Mouse (Mus musculus): ENCODE results near the gene Sod2.
A peak's percentile ranks its signal among the peaks of the same experiment; 100 is the strongest.
"Not testable (repeated sequence)": the region's sequence is repeated elsewhere in the genome, so short reads cannot be mapped to it uniquely, and the experiment has no call there.

Sod2 gene

GRCm38 (mm10) chr17:13006546-13006945 is at the start of gene Sod2:
Gene Sod2 (plus strand): TSS chr17:13006846.
- DNase-seq (ENCODE audit: low read depth, low spot score): not testable (repeated sequence)

GRCm38 (mm10) chr17:12959377-12959776 is 47.3 kb upstream of the Sod2 start:
- not testable (repeated sequence) for DNase-seq (ENCODE audit: low read depth, low spot score)

DNA sequence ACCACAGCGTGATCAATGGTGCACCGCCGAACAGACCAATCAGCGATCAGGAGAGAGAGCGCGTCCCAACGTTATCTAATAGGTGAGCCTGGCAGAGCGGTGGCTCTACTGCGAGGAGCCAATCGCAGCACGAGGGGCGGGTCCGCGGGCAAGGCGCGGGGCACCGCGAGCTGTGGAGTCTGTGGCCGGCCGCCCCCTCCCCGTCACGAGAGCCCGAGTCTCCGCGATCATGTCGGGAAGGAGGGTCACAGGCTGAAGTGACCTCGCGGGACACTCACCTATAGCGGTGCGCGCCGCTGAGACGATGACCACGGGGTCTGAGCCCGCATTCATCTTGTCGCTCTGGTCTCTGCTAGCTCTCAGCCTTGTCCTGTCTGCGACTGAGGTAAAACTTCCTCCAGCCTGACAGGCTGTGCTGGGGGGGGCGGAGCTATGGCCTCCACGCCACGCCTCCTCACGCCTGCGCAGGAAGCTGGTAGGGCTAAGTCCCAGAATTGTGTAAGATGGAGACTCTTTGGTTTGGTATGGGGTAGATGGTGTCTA is 46.2 kb upstream of the Sod2 start, which contains the start of gene Acat2:
Acat2 (minus strand) TSS at position 417 of the 543 bp plus-strand sequence.
- DNase-seq (ENCODE audit: low read depth, low spot score): peak; percentile 94

DNA sequence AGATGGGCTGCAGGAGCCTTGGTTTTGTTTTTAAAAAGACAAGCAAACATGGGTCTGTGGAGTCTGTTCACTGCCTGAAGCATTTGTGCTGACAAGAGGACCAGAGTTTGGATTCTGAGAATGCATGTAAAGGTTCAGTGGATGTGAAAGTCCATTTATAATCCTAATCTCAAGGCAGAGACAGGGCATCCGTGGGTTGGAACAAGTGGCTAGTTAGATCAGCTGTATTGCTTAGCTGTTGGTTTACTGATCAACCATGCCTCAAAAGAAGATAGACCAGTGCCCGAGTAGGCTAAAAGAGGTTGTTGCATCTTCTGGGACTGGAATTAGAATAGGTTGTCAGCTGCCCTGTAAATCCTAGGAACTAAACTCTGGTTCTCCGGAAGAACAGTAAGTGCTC is 43.2 kb upstream of the Sod2 start:
- no peak for DNase-seq (ENCODE audit: low read depth, low spot score)

GRCm38 (mm10) chr17:12967173-12967572 is 39.5 kb upstream of the Sod2 start:
- no peak for DNase-seq (ENCODE audit: low read depth, low spot score)

GRCm38 (mm10) chr17:12973851-12974250 is 32.8 kb upstream of the Sod2 start:
- DNase-seq (ENCODE audit: low read depth, low spot score): no peak

DNA sequence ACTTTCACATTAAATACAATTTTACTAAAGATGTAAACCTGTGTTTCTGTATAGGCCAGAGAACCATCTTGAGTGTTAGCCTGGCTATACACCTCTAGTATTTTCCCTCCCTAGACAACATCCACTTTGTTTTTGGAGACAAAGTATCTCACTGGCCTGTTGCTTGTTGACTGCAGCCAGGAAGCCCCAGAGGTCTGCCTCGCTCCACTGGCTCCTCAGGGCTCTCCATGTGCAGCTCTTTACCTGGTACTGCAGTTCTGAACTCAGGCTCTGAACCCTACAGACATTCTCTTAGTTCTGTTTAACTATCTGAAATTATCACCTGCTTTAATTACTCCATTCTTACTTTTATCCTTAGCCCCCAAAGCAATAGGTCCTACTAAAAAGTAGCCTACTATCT is 28.1 kb upstream of the Sod2 start:
- no peak for DNase-seq (ENCODE audit: low read depth, low spot score)

GRCm38 (mm10) chr17:12983988-12984387 is 22.7 kb upstream of the Sod2 start:
- no peak for DNase-seq (ENCODE audit: low read depth, low spot score)

DNA sequence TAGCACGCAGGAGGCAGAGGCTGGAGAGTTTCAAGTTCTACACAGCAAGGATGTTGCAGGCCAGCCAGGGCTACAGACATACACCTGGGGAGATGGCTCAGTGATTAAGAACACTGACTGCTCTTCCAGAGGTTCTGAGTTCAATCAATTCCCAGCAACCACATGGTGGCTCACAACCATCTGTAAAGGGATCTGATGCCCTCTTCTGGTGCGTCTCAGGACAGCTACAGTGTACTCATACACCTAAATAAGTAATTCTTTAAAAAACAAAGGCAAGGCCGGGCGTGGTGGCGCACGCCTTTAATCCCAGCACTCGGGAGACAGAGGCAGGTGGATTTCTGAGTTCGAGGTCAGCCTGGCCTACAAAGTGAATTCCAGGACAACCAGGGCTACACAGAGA is 18.6 kb upstream of the Sod2 start:
- DNase-seq (ENCODE audit: low read depth, low spot score): not testable (repeated sequence)

DNA sequence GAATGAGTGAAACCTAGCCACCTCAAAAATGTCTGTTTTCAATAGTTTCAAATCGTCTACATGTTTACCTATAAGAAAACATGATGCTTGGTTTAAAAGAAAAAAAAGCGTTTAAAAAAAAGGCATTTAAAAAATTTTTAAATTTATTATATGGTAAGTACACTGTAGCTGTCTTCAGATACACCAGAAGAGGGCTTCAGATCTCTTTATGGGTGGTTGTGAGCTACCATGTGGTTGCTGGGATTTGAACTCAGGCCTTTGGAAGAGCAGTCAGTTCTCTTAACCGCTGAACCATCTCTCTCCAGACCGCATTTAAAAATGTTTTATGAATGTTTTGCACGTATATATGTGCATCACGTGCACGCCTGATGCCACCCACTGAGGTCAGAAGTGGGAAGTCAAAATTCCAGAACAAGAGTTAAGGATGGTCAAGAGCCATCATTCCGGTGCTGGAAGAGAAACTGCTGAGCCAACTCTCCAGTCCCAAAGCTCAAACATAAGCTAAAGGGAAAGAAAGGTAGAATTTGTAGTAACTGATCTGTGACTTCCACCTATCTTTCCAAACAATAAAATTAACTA is 16.0 kb upstream of the Sod2 start:
- DNase-seq (ENCODE audit: low read depth, low spot score): no peak

DNA sequence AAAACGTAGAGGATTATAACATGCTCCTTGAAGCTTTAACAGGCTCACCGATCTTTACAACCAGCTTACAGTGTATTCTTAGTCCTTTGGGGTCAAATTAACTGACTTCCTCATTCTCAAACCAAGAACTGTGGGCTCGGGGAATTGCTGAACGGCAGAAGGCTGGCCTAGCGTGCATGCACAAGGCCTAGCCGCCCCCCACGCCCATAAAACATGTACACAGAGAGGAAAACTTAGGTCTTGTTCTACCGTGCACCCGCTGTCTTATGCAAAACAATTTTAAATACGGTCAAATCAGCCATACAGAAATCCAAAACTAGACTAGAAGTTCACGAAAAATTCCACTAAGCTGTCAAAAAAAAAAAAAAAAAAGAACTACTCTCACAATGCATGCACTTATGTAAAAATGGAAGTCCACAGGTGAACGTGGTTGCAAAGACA is 15.4 kb upstream of the Sod2 start:
- peak; percentile 19 for DNase-seq (ENCODE audit: low read depth, low spot score)

DNA sequence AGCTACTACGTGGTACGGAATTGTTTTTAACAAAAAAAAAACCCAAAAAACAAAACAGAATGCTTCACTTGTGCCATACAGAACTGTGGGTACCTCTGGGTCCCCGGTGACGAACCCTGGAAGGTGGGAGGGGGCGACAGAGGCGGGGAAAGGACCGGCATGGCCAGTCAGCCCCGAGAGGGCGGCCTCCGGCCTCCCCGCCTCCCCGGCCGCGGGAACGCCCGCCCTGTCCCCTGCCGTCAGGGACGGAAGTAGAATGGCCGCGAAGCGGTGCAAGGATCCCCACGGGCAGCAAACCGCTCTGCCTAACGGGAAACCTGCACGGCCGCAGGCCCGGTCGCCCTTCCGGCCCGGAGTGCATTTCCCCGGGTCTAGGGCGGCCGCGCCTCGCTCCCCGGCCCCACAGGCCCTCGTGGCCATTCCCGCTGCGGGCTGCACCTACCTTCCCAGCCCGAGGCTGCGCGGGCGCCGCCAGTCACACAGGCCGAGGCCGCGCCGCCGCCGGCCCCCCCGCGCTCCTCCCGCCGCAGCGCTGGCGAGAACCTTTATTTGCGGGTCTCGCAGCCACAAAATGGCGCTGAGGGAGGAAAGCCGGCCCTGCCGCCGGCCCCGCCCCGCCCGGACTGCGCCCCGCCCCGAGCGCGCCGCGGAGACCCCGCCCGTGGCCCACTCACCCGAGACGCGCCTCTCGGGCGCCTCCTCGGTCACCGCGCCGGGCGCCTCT is 14.8 kb upstream of the Sod2 start:
- DNase-seq (ENCODE audit: low read depth, low spot score): peak; percentile 69

DNA sequence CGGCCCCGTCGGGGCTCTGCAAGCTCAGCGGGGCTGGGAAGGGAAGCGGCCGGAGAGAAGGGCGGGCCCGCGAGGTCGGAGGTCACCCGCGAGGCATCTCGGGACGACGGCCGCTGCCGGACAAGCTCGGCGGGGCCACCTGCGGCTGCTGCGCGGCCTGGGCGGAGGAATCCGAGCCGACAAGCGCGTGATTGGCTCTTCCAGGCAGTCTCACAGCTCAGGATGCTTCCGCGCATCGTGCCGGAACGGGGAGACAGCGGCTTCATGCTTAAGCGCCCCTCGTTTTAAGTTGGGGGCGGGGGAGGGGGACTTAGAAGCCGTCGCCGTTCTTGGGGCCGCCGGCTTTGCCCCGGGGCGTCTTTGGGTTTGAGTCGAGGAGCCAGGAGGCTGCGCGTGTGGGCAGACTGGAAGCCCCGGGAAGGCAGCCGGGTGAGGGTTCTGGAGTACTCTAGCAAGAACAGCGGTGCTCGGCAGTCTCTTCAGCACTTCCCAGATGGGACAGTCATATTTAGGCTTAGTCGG is 14.1 kb upstream of the Sod2 start:
- peak; percentile 92 for DNase-seq (ENCODE audit: low read depth, low spot score)

DNA sequence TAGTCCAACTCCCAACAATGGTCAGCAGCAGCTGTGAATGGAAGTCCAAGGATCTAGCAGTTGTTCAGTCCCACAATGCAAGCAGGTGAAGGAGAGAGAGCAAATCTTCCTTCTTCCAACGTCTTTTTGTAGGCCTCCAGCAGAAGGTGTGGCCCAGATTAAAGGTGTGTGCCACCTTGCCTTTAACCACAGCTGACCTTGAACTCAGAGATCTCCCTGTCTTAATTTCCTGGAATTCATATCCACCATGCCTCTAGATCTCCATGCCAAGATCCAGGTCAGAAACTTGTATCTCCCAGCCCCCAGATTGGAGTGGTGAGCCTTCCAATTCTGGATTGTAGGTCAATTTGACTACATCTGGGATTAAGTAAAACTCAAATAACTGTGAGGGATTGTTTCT is 12.6 kb upstream of the Sod2 start, which contains the start of gene Wtap:
Wtap (minus strand) TSS at position 101 of the 400 bp plus-strand sequence.
- DNase-seq (ENCODE audit: low read depth, low spot score): no peak

DNA sequence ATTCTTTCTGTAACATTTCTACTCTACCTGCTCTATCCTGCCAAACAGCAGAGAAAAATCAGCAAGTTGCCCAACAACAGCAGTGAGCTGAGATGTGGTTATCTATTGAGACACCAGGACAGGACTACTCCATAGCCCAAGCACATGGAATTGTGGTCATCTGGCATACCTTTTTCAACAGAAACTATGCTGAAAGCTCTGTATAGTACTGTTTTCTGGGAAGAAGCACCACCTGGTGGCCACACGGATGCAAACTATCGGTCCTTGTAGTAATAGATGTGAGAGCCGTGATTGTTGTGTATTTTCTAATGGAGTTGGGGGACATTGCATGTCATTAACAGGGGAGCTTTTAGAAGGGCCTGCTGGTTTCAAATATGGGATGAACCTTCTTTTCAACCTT is 10.3 kb upstream of the Sod2 start:
- peak; percentile 36 for DNase-seq (ENCODE audit: low read depth, low spot score)

GRCm38 (mm10) chr17:12997890-12998289 is 8.8 kb upstream of the Sod2 start:
- no peak for DNase-seq (ENCODE audit: low read depth, low spot score)

- DNase-seq (ENCODE audit: low read depth, low spot score): no peak
Observed at GRCm38 (mm10) chr17:12999069-12999468, 7.6 kb upstream of the Sod2 start.

DNA sequence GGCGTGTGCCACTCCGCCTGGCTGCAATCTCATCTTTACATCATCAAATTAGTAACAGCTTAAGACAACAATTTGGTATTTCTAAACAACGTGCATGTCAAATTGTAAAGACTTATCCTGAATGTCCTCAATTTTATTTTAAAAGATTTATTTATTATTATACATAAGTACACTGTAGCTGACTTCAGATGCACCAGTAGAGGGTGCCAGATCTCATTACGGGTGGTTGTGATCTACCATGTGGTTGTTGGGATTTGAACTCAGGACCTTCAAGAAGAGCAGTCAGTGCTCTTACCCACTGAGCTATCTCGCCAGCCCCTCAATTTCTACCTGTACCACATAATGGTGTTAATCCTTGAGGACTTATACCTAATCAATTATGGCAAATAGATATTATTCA is 4.4 kb upstream of the Sod2 start:
- not testable (repeated sequence) for DNase-seq (ENCODE audit: low read depth, low spot score)

DNA sequence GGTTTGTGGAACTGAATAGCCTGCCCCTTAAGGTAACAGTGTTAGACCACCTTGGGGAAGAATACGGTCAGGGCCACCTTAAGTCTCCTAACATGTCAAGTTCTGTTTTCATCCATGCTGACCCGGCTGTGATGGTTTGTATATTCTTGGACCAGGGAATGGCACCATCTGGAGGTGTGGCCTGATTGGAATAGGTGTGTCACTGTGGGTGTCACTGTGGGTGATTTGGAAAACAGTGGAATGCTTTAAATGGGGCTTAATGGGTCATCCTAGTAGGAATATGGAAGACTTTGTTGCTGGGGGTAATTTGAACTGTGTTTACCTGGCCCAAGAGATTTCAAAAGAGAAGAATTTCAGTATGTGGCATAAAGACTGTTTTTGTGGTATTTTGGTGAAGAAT is 2.2 kb upstream of the Sod2 start:
- DNase-seq (ENCODE audit: low read depth, low spot score): not testable (repeated sequence)

- DNase-seq (ENCODE audit: low read depth, low spot score): no peak
Observed at GRCm38 (mm10) chr17:13006984-13007383, 338 bp downstream of the Sod2 start.

GRCm38 (mm10) chr17:13007730-13008425 is 1.2 kb downstream of the Sod2 start:
- DNase-seq (ENCODE audit: low read depth, low spot score): peak; percentile 95

DNA sequence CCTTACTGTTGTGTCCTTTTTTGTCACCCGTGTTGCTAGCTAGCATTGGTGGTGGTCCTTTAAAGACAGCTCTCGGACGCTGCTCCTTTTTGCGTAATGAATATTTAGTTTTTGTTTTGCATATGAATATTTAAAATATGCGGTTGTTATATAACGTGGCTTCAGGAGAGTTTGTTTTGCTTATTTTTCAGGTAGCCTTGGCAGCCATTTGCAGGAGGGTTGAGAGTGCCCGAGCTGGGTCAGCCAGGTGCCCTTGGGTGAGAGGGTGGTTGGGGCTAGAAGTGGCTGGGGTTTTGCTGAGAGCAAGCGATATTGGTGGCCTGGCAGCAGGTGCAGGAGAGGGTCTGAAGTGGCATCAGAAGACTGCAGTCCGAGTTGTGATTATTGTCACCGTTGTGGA is 1.9 kb downstream of the Sod2 start:
- no peak for DNase-seq (ENCODE audit: low read depth, low spot score)
